Mouse (Mus musculus): Measurements from ENCODE around the gene 1700061G19Rik.
"Not testable (repeated sequence)": the region's sequence is repeated elsewhere in the genome, so short reads cannot be mapped to it uniquely, and the experiment has no call there.

The 1700061G19Rik gene

DNA sequence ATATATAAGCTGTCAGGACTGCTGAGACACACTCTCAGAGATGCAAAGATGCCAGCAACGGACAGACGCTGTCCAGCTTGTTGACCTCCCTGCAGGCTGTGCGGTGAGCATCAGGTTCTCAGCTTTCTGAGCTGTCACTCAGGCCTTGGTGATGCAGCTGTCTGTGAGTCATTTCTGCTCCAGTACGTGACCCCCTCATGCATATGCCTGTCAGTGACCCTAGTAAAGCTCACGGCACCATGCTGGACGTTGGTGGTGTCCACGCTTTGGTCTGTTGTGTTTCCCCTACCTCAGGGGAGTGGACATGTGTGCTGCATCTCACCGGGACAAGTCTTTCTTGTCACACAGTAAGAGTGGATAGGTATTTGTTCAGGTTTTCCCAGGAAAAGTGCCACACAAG, 3.5 kb upstream of the 1700061G19Rik start:
- no peak for DNase-seq (ENCODE audit: low spot score in 2 of 2)

DNA sequence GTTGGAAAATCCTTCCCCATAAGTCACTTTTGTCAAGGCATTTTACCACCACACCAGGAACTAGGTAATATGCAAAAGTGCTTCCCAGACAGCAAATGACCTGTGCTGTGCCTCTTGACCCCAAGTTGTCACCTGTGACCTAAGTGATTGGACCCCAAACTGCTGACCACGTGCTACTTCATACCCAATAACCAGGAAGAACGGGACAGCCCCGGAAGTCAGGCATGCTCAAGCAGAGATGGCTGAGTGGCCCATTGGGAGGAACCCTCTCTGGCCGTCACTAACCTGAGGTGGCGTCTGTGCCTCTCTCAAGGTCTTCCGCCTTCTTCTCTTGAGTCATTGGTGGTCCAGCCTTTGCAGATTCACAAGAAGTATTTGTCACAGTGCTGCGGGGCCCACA, 2.8 kb upstream of the 1700061G19Rik start:
- no peak for DNase-seq (ENCODE audit: low spot score in 2 of 2)

DNA sequence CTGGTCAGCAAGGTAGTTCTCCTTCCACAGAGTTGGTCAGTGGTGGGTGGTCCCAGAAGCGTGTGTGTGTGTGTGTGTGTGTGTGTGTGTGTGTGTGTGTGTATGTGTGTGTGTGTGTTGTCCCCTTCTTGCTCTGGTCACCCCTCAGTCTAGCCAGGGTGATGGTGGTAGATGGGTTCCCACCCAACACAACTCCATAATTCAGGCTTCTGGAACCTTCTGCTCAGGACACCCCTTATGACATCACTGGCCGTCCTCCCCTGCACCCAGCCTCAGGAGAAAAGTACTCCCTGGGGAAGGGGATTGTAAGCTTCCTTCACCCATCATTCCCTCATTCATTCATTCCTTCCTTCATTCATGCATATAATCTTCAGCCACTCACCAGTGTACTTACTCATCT, 1.0 kb upstream of the 1700061G19Rik start, which contains the start of gene Acsbg2:
Gene Acsbg2, minus strand, starts transcription at position 211 of the 400 bp plus-strand sequence.
- DNase-seq (ENCODE audit: low spot score in 2 of 2): no peak

DNA sequence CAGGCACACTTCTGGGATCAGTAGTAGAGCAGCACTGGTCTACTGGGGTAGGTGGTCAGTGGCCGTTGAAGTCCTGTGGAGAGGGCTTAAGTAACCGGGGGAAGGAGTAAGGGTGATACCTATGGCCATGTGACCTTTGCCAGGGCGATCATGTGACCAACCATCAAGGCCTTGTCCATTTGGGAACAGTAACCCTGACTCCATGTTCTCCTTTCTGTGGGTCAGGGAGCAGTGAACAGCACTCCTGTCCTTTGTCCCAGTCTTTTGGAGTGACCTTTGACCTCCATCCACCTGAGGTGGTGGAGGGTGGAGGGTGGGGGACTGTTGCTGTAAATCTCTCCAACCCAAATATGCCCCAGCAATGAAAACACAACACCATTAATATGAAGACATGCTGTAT, 1.2 kb downstream of the 1700061G19Rik start:
- DNase-seq (ENCODE audit: low spot score in 2 of 2): no peak

DNA sequence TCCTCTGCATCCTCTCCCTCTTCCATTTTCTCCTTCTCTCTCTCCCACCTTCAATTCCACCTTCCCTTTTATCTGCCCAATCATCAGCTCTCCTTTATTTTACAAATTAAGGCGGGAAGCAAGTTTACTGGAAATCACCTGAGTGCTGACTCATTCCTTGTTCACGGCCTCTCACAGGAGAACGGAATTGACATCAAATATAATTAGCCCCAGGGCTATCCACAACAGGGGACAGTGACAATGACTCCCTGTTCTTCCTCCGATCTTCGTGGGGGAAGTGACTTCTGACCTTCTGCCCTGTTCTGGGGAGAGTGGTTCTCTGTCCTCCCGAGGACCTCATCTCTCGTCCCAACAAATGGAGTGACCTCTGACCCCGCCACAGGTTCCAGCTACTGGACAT, 1.7 kb downstream of the 1700061G19Rik start:
- no peak for DNase-seq (ENCODE audit: low spot score in 2 of 2)

DNA sequence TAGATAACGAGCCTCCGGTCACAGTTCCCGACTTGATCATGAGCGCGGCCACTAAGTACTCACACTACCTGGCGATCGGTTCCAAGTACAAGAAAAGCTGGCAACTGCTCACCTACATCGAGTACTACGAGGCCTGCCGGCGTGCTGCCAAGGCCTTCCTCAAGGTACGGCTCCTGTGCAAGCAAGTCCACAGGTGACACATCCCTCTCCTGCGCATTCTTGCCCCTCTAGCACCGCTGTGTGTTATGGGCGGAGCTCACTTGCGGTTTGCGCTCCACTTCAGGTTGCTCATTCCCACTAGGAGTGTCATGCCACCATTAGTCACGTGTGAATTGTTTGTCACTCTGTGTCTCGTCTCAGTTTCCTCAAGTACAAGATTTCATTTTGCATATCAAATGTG, 2.1 kb downstream of the 1700061G19Rik start:
- DNase-seq (ENCODE audit: low spot score in 2 of 2): no peak

DNA sequence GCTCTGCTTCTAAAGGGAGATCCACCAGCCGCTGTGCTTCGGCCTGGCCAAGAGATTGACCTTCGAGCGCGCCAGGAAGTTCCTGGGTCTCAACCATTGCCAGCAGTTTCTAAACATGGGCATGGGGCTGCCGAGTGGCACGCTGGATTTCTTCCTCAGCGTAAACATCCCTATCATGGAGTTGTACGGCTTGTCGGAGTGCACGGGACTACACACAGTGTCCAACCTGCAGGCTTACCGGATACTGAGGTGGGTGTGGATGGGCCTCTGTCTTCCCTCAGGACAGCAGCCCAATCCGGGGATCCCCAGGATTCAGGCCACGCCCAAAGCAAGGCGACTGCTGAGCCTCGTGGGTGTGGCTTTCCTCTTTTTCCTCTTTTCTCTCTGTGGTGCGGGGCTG, 8.3 kb downstream of the 1700061G19Rik start:
- no peak for DNase-seq (ENCODE audit: low spot score in 2 of 2)

DNA sequence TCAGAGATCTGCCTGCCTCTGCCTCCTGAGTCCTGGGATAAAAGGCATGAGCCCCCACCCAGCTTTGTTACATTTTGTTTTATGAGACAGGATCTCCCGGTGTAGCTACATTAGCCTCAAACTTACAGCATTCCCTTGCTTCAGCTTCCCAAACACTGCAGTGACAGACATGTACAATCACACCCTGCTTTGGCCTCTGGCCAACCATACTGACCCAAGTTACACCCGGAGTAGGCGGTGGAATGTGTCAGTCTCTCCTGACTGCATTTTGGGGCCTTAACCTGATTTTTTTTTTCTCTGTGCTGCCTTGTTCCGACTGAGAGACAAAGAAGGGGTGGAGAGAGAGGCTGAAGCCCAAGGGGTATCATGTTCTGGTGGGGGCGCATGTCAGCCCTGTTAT, 9.1 kb downstream of the 1700061G19Rik start:
- DNase-seq (ENCODE audit: low spot score in 2 of 2): no peak

DNA sequence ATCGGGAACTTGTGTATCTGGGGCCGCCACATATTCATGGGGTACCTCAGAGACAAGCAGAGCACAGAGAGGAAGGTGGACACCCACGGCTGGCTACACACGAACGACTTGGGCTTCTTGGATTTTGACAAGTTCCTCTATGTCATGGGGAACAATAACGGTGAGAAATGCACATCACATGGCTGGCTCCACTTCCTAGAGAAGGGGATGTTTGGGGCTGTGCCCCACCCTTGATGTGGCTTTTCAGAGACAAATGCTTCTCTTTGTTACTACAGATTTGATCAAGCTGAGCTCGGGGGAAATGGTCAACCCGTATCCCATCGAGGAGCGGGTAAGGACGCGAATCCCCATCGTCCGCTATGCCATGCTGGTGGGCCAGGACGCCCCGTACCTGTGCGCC, 9.5 kb downstream of the 1700061G19Rik start:
- DNase-seq (ENCODE audit: low spot score in 2 of 2): peak; percentile 22 to 36

DNA sequence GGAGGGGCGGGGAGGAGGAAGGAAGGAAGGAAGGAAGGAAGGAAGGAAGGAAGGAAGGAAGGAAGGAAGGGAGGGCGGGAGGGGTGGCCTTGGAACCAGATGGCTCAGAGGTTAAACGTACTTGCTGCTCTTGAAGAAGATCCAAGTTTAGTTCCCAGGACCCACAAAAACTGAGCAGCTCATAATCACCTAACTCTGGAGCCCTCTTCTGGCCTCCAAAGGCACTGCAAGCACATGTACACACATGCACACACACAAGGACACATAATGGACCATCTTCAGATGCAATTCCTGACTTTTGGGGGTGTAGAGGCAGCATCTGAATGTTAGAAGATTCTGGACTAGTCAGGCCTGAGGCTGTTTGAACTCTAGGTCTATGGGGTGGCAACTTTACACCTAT, 12.8 kb downstream of the 1700061G19Rik start:
- DNase-seq (ENCODE audit: low spot score in 2 of 2): no peak

DNA sequence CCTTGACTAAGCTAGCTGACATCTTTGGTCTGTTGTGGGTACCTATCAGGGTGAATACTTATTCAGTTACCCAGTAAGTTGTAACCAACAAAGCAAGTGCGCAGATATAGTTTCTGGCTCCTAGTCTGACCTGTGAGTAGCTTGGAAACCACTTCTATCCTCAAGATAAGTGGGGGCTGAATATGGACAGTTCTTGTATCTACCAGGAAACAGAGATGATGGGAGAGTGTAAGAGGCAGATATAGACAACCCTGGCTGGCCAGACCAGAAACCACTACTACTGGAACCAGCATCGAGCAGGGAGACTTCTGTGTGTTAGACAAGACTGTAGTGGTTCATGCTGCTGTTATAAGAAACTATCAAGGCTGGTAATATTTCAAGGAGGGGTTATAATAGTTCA, 14.7 kb downstream of the 1700061G19Rik start:
- DNase-seq (ENCODE audit: low spot score in 2 of 2): no peak

DNA sequence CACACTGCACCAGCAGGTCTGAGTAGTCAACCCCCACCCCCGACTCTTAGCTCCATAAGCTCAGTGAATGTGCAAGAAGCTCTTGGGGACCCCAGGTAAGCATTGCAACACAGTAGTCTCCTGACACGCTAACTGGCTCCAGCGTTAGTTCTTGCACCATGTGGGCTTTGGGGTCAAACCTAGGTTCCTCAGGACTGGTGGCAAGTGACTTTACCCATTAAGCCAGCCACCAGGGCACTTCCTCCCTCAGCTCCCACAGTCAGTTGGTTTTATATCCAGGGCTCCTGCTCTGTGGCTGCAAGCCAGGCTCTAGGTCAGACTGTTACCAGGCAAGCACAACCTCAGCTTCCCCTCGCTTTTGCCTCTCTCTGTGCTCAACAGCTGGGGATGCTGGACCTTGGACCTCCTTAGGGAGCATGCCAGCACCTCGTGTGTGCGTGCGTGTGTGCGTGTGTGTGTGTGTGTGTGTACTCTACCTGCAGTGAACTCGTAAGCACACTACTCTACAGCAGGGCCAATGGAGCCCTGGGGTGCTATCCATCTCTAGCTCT, 20.2 kb downstream of the 1700061G19Rik start:
- DNase-seq (ENCODE audit: low spot score in 2 of 2): no peak

DNA sequence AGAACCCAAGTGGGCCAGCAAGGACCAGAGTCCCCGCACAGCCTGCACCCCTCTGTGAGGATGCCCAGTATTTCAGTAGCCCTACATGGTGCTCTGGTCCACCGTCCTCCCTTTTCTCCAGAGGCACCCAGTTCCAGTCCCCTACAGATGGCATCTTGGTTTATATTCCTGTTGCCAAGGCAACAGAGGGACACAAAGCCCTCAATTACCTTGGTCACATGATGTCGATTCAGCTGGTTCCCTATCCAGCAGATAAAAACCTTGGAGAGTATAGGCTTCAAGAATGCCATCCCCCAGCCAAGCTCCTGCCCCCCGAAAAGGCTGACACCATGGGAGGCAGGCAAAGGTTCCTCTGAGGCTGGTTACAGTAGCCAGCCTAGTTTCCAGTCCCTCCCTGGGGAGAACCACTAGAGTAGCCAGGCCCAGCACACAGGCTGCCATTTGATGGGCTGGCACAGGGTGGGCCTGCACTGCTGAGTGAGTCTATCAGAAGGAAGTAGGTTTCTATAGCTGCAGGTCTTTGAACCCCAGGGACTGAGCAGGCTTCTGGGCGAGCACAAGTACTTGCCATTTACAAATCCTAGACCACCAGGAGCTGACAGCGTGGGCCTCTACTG, 21.3 kb downstream of the 1700061G19Rik start:
- DNase-seq (ENCODE audit: low spot score in 2 of 2): no peak

DNA sequence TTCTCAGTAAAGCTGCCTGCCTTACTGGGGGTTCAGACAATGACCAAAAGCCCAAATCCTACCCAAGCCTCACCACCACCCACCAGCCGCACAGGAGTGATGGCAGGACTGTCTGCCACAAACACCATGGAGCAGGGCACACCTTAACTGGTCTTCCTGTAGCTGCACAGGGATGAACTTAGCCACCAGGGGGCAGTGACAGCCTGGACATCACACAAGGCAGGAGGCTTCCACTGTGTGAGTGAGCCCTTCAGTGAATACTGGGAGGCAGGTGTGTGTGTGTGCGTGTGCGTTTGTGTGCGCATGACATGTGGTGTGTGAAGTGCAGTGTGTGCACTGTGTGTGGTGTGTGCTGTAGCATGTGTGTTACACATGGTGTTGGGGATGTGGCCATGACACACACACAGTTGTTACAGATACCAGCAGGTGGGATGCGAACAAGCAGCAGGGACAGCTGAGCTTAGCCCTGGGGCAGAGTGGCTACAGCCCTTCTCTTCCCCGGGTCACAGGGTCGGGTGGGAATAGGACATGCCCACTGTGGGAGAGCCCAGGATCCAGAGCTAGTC, 22.4 kb downstream of the 1700061G19Rik start:
- DNase-seq (ENCODE audit: low spot score in 2 of 2): peak; percentile 74 to 76

DNA sequence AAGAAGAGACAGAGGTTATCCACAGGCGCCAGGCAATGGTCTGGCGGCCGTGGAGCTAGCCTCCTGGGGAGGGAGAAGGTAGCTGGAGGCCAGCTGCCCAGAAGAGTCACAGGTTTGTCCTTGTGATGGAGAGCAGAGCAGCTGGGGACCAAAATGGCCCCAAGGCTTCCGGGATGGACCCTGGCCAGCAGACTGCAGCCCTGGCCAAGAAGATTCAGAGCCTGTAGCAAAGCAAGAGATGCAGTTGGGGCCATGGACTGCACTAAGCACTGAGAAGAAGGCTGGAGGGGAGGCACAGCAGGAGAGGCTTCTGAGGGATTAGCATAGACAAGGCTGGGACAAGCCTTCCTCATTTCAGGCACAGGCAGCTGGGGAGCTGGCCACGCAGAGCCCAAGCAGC, 27.4 kb downstream of the 1700061G19Rik start:
- DNase-seq (ENCODE audit: low spot score in 2 of 2): no peak

DNA sequence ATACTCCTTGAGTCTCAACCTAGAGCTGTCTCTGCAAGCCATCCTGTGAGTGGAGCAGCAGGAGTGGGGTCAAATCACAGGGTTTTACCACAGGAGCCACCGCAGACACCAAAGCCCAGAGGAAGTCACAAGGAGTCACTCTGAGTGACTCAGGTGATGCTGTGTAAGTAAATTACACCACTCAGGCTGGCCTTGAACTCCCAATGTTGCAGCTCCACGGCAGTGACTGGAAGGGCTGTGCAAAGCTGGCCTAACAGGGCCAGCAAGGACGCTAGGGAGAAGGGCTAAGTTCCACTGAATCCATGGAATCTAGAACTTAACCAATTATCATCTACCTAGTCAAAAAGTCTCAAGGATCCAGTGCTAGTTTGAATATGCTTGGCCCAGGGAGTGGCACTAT, 30.9 kb downstream of the 1700061G19Rik start:
- DNase-seq (ENCODE audit: low spot score in 2 of 2): no peak

DNA sequence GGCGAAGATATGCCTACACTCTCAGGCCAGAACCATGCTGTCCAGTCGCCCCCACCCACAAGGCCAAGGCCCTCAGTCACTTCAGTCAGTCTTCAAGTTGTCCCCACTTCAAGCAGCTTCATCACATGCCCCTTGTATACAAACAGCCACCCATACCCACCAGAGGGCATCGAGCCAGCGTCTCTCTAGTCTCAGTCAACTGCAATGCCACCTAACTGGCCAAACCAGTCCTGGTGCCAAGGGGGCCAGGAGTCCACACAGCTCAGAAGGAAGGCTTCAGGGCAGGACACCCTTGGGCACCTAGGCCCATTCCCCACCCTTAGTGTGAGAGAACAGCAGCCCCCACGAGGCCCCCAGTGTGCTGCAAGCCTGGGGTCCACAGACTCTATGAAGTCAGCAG, 31.8 kb downstream of the 1700061G19Rik start:
- no peak for DNase-seq (ENCODE audit: low spot score in 2 of 2)

DNA sequence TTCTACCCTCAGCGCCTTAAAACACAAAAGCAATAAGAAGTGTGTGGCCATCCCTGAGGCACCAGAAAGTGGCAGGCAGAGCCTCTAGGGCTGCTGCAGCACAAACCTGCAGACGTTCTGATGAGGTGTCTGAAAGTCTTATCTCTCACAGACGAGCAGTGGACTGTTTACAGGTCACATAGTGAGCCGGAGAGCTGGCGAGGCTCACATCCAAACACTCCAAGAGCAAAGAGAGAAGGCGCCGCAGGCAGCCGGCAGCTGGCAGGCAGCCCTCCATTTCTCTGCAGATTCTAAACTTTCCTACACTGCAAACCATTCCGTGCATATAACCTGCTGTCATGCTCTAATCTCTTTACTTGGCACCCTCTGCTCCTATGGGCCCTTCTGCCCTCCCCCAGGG, 32.6 kb downstream of the 1700061G19Rik start:
- no peak for DNase-seq (ENCODE audit: low spot score in 2 of 2)

DNA sequence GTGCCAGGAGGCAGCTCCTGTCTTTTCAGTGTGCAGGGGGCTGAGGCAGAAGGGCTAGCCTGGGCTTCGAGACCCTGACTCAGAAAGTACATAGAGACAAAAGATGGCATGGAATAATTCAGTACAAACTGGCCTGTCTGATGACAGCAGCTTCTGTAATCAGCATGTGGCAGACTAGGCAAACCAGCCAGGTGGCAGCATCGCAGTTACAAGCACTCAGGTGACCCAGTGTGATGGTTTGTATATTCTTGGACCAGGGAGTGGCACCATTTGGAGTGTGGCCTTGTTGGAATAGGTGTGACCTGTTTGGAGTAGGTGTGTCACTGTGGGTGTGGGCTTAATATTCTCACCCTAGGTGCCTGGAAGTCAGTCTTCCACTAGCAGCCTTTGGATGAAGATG, 34.5 kb downstream of the 1700061G19Rik start:
- not testable (repeated sequence) for DNase-seq (ENCODE audit: low spot score in 2 of 2)

DNA sequence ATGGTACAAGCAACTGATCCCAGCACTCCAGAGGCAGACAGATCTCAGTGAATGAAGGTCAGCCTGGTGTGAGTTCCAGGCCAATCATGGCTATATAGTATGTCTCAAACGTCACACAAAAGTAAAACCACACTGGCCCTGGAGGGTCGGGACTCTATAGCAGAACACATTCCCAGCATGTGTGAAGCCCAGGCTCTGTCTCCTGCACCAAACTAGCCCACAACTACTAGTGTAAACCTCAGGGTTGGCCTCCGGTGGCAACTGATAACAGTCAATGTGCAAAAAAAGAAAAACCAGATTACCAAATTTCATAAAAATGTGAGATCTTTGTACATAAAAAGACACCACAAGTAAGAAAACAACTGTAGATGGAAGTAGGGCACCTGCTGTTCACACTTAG, 37.7 kb downstream of the 1700061G19Rik start:
- no peak for DNase-seq (ENCODE audit: low spot score in 2 of 2)

DNA sequence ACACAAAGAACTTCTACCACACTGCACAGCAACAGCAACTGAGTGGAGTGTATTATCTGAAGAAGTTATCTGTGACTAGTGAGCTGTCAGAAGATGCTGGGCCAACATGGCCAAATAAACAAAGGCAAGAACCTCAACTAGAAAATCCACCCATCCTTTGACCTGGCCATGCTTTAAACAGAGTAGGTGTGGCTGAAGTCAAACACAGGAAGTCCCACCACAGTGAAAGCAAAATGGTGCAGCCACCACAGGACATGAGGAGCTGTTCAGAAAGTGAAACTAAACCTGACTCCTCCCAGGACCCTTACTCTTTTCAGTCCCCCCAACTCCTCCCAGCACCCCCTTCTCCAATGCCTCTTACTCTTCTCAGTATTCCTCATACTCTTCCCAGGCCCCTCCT, 38.2 kb downstream of the 1700061G19Rik start:
- DNase-seq (ENCODE audit: low spot score in 2 of 2): no peak

DNA sequence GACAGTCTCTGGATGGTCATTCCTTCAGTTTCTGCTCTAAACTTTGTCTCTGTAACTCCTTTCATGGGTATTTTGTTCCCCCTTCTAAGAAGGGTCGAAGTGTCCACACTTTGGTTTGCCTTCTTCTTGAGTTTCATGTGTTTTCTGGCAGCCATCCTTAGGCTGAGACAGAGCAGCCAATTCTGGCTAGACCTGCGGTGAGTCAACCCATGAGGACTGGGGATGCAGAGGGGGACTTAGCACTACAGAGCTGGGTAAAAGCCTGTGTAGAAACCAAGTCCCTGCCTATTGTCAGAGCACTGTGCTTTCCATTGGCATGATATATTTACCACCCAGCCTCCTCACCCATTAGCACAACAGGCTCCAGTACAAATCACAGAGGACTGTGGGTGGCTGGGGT, 41.9 kb downstream of the 1700061G19Rik start:
- no peak for DNase-seq (ENCODE audit: low spot score in 2 of 2)

DNA sequence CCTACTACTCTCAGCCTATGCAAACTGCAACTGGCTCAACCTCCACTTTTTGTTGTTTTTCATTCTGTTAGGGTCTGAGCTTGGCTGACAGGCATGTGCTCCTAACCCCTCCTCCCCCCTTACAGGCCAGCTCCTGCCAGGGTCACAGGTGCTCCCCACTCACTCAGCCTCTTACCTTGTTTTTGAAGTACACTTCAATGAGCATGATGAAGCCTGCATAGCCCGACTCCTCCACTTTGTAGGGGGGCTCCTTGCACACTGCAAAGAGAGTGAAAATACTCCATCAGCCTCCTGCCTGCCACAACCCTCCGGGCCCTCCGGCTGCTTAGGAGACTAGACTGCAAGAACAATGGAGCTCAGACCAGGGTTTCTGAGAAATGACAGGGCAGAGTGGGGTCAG, 44.4 kb downstream of the 1700061G19Rik start:
- no peak for DNase-seq (ENCODE audit: low spot score in 2 of 2)

DNA sequence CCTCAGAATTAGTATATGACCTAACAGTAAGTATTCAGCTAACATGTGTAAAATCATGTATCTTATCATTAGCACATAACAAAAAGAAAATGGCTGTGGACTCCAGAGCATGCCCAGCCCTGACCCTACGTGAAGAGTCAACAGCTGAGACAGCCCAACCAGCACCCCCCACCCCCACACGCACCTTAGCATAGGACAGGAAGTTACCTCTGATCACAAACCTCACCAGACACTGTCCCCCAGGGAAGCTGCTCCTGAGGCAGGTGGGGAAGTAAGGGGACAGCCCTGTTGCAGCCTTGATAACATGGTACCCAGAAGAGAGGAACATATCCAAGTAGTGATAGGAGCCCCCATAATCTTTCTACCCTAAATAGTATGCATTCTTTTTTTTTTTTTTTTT, 50.7 kb downstream of the 1700061G19Rik start:
- DNase-seq (ENCODE audit: low spot score in 2 of 2): no peak
